Mouse (Mus musculus) neural tube, embryonic 14.5 days (tissue): ENCODE data around the gene Cramp1l. TPM values are rescaled to one million over a fixed set of nuclear protein-coding genes. Genes with fewer than 3 reads are reported as not detected.
A peak's percentile ranks its signal among the peaks of the same experiment; 100 is the strongest.

Experiments used
- ATAC-seq: fragments of 200-750 bp; cut with Nextera tagmentation; 2 replicates; pipeline ENCODE4 v1.8.0; 2017; ENCODE audit warnings: low read depth, mild to moderate bottlenecking, moderate TSS enrichment, moderate library complexity
- H3K27ac ChIP-seq: fragments of 300-500 bp; sonication (generic); 2 replicates; pipeline ENCODE4 v1.5.1; 2014; ENCODE audit warnings: low read depth, mild to moderate bottlenecking, control low read depth, low read length, moderate library complexity, mixed read lengths
- H3K27me3 ChIP-seq: fragments of 300-500 bp; sonication (generic); 2 replicates; pipeline ENCODE4 v1.6.1; 2014; ENCODE audit warnings: low read length; ENCODE audit not compliant: control insufficient read depth, insufficient read depth
- H3K36me3 ChIP-seq: fragments of 300-500 bp; sonication (generic); 2 replicates; pipeline ENCODE4 v1.6.1; 2014; ENCODE audit warnings: low read length, mixed read lengths; ENCODE audit not compliant: control insufficient read depth, insufficient read depth
- H3K4me1 ChIP-seq: fragments of 300-500 bp; sonication (generic); 2 replicates; pipeline ENCODE4 v1.6.1; 2014; ENCODE audit warnings: low read length; ENCODE audit not compliant: control insufficient read depth, insufficient read depth
- H3K4me2 ChIP-seq: fragments of 300-500 bp; sonication (generic); 2 replicates; pipeline ENCODE4 v1.6.1; 2014; ENCODE audit warnings: mild to moderate bottlenecking, low read depth, low read length, control low read depth
- H3K4me3 ChIP-seq: fragments of 300-500 bp; sonication (generic); 2 replicates; pipeline ENCODE4 v1.5.1; 2014; ENCODE audit warnings: low read depth, low read length, control low read depth, mixed read lengths
- H3K9ac ChIP-seq: fragments of 300-500 bp; sonication (generic); replicated peaks from 2 replicates; pipeline ENCODE4 v1.6.1; 2014; ENCODE audit warnings: low read depth, mild to moderate bottlenecking, control low read depth, low read length, mixed read lengths
- H3K9me3 ChIP-seq: fragments of 300-500 bp; sonication (generic); 2 replicates; pipeline ENCODE4 v1.6.1; 2016; ENCODE audit warnings: low read length; ENCODE audit not compliant: control insufficient read depth
- WGBS: fragments of 180-500 bp; shearing (Covaris S2); extraction: QIAGEN DNeasy Blood & Tissue Kit; methylation state at CpG from one replicate; pipeline ENCODE4 v1.1.7; 2014; 5-methylcytosine and 5-hydroxymethylcytosine counted together
- polyA plus RNA-seq: library from polyadenylated mRNA; unstranded; fragments of >200 nt; fragmentation: Nextera tagmentation; extraction: Ambion mirVana; gene quantifications from 2 replicates; pipeline ENCODE4 v1.2.1, GENCODE M21; 2014

Gene Cramp1l
- 9.2 and 10.1 TPM in 2 replicates for polyA plus RNA-seq

- H3K4me1 ChIP-seq = peaks cover 16% of the 10 kb centered on the region
- peak within 1 kb of the TSS; percentile 82 for H3K9ac ChIP-seq
- WGBS = under 1% methylated on average over 62 of the region's 62 CpGs
- peaks cover 8% of the 10 kb centered on the region; the same call in 1 of the 2 replicates for H3K36me3 ChIP-seq
- ATAC-seq = peak; percentile 99
- peak within 1 kb of the TSS; percentile 79 for H3K27ac ChIP-seq
- H3K4me2 ChIP-seq = peak within 1 kb of the TSS; percentile 99
- H3K27me3 ChIP-seq = no peaks in the 10 kb centered on the region
- peak within 1 kb of the TSS; percentile 98 for H3K4me3 ChIP-seq
- no peaks in the 10 kb centered on the region for H3K9me3 ChIP-seq
These were observed at the start of gene Cramp1l, which contains the start of gene Ift140 for GRCm38 (mm10) chr17:25015655-25016291. TSS of gene Cramp1l (minus strand) at chr17:25015788. TSS of gene Ift140 (plus strand) at chr17:25016085.

GRCm38 (mm10) chr17:25065189-25065588 lies 49.6 kb upstream of the Cramp1l start:
- Histone ChIP-seq H3K27ac (no peak overlapping the region), H3K9me3 (no peaks in the 10 kb centered on the region), H3K27me3 (no peaks in the 10 kb centered on the region), H3K36me3 (no peaks in the 10 kb centered on the region; the same call in 1 of the 2 replicates), H3K4me2 (no peak overlapping the region), H3K4me1 (no peaks in the 10 kb centered on the region), H3K4me3 (no peak overlapping the region), H3K9ac (no peak overlapping the region)
- 96% methylated on average over 3 of the region's 3 CpGs for WGBS
- no peak for ATAC-seq

GRCm38 (mm10) chr17:25064351-25064750 lies 48.8 kb upstream of the Cramp1l start:
- Histone ChIP-seq H3K4me2 (no peak overlapping the region), H3K4me1 (no peaks in the 10 kb centered on the region), H3K27ac (no peak overlapping the region), H3K9me3 (no peaks in the 10 kb centered on the region), H3K36me3 (no peaks in the 10 kb centered on the region; the same call in 1 of the 2 replicates), H3K4me3 (no peak overlapping the region), H3K27me3 (no peaks in the 10 kb centered on the region), H3K9ac (no peak overlapping the region)
- no peak for ATAC-seq
- 79% methylated on average over 9 of the region's 9 CpGs for WGBS

DNA sequence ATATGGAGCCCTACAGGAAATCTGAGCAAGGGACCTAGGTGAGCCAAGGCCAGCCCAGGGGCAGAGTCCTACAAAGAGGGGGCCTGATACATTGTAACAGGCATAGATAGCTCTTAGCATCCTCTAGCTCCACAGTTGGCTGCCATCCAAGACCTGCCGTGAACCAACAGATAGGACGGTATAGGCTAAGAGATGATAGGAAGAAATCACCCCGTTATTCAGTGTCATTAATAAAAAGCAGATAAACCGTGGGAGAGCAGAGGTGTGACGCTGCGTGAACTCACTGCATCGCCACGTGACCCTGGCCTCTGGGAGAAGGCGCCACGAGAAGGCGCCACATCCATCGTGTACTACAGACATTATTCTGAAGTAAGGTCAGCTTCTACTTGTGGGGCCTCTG lies 48.3 kb upstream of the Cramp1l start:
- 85% methylated on average over 12 of the region's 12 CpGs for WGBS
- no peaks in the 10 kb centered on the region for H3K27me3 ChIP-seq
- H3K36me3 ChIP-seq = peaks cover 3% of the 10 kb centered on the region; the same call in 1 of the 2 replicates
- H3K9ac ChIP-seq = no peak overlapping the region
- H3K4me2 ChIP-seq = no peak overlapping the region
- no peaks in the 10 kb centered on the region for H3K9me3 ChIP-seq
- H3K4me1 ChIP-seq = no peaks in the 10 kb centered on the region
- H3K27ac ChIP-seq = no peak overlapping the region
- no peak overlapping the region for H3K4me3 ChIP-seq
- no peak for ATAC-seq

DNA sequence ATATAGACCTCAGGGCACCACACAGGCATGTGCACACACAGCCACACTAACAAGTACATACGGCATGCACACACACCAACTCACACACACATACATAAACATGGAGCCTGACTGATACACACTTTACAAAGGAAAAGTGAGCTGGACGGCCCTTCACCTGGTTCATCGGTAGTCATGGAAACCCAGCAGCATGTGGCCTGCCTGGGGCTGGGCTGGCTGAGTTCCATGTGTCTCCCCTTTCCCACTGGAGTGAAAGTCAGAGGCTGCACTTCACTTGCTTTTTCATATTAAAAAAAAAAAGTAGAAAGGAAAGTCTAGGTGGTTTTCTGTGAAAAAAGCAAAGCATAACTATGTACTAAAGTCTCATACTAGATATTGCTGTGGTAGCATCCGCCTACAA lies 47.7 kb upstream of the Cramp1l start:
- no peaks in the 10 kb centered on the region for H3K4me1 ChIP-seq
- no peak overlapping the region for H3K9ac ChIP-seq
- no peaks in the 10 kb centered on the region for H3K27me3 ChIP-seq
- H3K27ac ChIP-seq = no peak overlapping the region
- no peak overlapping the region for H3K4me2 ChIP-seq
- no peaks in the 10 kb centered on the region for H3K9me3 ChIP-seq
- no peak for ATAC-seq
- H3K36me3 ChIP-seq = peaks cover 5% of the 10 kb centered on the region; the same call in 1 of the 2 replicates
- no peak overlapping the region for H3K4me3 ChIP-seq
- WGBS = 81% methylated on average over 4 of the region's 4 CpGs

DNA sequence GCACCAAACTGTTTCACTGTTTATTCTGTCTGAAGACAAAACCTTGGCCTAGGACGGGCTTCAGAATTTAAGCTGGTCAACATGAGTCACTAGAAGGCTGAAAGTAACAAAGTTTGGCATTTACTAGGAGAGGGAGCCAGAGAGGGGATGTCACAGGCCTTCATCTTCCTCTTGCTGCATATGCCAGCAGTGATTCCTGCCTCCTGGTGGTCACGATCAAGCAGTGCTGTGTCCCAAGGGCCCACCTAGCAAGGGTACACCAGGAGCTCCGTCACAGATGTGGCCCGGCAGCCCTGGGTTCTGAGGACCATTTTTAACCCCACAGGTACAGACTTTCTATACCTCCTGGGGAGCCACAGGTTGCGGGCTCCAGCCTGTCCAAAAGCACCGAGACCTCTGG lies 41.5 kb upstream of the Cramp1l start:
- Histone ChIP-seq H3K27me3 (no peaks in the 10 kb centered on the region), H3K36me3 (peaks cover 31% of the 10 kb centered on the region), H3K27ac (no peak overlapping the region), H3K4me3 (no peak overlapping the region), H3K9ac (no peak overlapping the region), H3K9me3 (no peaks in the 10 kb centered on the region), H3K4me2 (no peak overlapping the region), H3K4me1 (no peaks in the 10 kb centered on the region)
- no peak for ATAC-seq
- 87% methylated on average over 6 of the region's 6 CpGs for WGBS

DNA sequence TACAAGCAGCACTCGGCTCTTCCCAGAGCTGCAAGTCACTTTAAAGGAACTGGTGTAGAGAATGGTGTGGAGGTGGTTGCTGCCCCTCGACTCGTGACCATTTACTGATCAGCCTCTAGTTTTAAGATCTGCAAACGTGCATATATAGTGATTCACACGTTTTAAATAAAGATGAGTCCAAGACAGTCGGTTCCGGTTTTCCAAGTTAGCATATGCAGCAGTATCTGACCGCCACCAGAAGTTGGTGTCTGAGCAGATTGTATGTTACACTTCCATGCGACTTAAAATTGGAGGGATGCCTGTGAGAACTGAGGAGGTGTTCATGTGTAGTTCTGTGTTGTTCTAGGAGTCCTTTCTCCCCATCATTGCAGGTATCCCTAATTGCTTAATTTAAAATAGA lies 37.7 kb upstream of the Cramp1l start:
- H3K9me3 ChIP-seq = no peaks in the 10 kb centered on the region
- peaks cover 26% of the 10 kb centered on the region for H3K36me3 ChIP-seq
- no peak for ATAC-seq
- H3K27ac ChIP-seq = no peak overlapping the region
- no peak overlapping the region for H3K4me2 ChIP-seq
- no peak overlapping the region for H3K4me3 ChIP-seq
- no peak overlapping the region for H3K9ac ChIP-seq
- H3K27me3 ChIP-seq = no peaks in the 10 kb centered on the region
- WGBS = 85% methylated on average over 9 of the region's 9 CpGs
- H3K4me1 ChIP-seq = no peaks in the 10 kb centered on the region

DNA sequence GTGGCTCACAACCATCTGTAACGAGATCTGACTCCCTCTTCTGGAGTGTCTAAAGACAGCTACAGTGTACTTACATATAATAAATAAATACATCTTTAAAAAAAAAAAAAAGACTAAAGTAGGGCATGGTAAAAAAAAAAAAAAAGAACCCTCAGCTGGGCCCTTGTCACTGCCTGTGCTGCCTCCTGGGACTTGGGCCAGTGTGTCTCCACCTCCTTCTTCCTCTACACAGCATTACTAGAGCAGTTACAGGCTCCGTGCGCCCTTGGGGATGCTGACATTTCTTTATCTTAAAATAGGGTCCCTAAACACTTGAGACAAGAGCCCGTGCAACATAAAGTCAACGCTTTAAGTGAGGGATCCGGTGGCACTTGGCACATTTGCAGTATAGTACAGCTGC lies 31.6 kb upstream of the Cramp1l start:
- H3K9ac ChIP-seq = no peak overlapping the region
- WGBS = 97% methylated on average over 5 of the region's 6 CpGs
- ATAC-seq = no peak
- H3K36me3 ChIP-seq = no peaks in the 10 kb centered on the region
- H3K27me3 ChIP-seq = no peaks in the 10 kb centered on the region
- H3K4me3 ChIP-seq = no peak overlapping the region
- no peaks in the 10 kb centered on the region for H3K4me1 ChIP-seq
- H3K4me2 ChIP-seq = no peak overlapping the region
- no peaks in the 10 kb centered on the region for H3K9me3 ChIP-seq
- no peak overlapping the region for H3K27ac ChIP-seq

GRCm38 (mm10) chr17:25045281-25045680 lies 29.7 kb upstream of the Cramp1l start:
- WGBS = 96% methylated on average over 4 of the region's 4 CpGs
- H3K4me2 ChIP-seq = no peak overlapping the region
- 0 out of 2 replicates have a peak, but pooled peaks cover 4% of the 10 kb centered on the region for H3K36me3 ChIP-seq
- H3K4me1 ChIP-seq = no peaks in the 10 kb centered on the region
- H3K27me3 ChIP-seq = no peaks in the 10 kb centered on the region
- no peak overlapping the region for H3K4me3 ChIP-seq
- H3K27ac ChIP-seq = no peak overlapping the region
- no peak for ATAC-seq
- no peaks in the 10 kb centered on the region for H3K9me3 ChIP-seq
- H3K9ac ChIP-seq = no peak overlapping the region
